Mouse (Mus musculus) heart, adult 10 weeks (tissue): Measurements from ENCODE around the gene Olfr1411. TPM values are rescaled to one million over a fixed set of nuclear protein-coding genes. Genes with fewer than 3 reads are reported as not detected.

Experiments
- polyA plus RNA-seq: library from polyadenylated mRNA; stranded (reverse); fragments of 350-450 nt; fragmentation: Illumina TruSeq; extraction: RNeasy Lipid Tissue Mini Kit (QIAGEN cat#74804); gene quantifications from one replicate; pipeline ENCODE4 v1.2.3, GENCODE M21; 2014; ENCODE audit warnings: low read depth, low replicate concordance

Olfr1411 gene
- not detected for polyA plus RNA-seq

DNA sequence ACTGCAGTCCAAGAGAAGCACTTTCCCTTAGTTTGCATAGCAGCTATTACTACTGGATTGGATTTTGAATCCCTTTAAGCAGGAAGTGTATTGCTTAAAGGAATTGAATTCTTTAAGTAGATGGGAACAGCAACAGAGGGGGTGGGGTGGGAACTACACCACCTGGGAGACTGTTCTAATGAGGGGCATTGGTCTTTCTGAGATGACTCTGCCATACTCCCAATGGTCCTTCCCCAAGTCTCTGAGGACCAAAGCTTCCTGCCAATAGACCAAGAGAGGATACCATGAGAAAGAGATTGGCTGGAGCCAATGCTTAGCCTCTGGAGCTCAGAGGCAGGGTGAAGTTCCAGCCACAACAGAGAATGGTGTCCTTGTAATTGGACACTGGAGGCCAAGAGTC lies at the start of gene Olfr1411:
TSS of gene Olfr1411 (plus strand) at position 301 of the 400 bp plus-strand sequence.

DNA sequence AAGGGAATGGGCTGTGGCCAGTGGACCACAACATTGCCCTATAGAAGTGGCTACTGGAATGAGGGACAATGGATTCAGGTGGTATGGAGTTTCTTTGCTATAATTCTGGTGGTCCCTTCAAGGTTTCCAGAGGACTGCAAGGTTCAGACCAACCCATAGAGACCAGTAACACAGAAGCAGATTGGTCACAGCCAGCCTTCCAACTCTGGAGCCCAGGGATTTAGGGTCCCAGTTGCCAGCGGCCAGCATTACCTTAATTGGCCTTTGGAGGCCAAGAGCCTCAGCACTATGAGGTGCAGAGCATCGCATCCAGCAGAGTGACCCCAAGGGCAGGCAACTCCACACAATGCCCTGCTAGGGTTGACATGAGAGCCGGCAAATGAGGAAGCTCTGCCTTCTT lies 23.2 kb upstream of the Olfr1411 start, which contains the start of gene Olfr1413:
TSS of gene Olfr1413 (plus strand) at position 301 of the 400 bp plus-strand sequence.

DNA sequence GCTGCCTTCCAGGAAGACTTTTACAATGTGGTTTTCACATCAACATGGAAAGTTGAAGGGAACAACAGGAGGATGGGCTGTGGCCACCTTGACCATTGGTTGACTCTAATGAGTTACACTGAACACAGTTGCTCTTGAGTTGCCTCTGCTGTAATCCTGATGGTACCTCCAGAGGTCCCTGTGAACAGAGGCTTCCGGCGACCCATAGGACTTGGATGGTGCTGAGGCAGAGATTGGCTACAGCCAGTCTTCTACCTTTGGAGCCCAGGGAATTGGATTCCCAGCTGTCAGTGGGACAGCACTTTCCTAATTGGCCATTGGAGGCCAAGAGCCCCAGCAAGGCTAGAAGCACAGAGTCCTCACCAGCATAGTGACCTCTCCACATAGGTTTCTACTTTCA lies 8.7 kb upstream of the Olfr1411 start, which contains the start of gene Olfr1412:
TSS of gene Olfr1412 (plus strand) at position 301 of the 400 bp plus-strand sequence.

DNA sequence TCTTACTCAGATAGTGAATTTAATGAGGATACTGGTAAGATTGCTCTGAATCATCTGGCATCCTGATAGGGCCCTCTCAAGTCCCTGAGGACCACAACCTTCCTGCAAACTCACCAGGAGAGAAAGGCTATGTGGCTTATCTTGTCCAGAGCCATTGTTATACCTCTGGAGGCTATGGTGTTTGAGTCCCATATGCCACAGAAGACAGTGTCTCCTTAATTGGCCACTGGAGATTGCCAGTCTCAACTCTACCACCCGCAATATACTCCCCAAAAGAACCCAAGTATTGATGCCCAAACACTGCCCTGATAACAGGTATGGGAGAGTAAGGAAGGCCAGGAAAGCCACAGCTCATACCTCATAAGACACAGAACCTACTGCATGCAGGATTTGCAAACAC lies 11.3 kb downstream of the Olfr1411 start, which contains the start of gene Olfr1410:
TSS of gene Olfr1410 (plus strand) at position 301 of the 400 bp plus-strand sequence.

DNA sequence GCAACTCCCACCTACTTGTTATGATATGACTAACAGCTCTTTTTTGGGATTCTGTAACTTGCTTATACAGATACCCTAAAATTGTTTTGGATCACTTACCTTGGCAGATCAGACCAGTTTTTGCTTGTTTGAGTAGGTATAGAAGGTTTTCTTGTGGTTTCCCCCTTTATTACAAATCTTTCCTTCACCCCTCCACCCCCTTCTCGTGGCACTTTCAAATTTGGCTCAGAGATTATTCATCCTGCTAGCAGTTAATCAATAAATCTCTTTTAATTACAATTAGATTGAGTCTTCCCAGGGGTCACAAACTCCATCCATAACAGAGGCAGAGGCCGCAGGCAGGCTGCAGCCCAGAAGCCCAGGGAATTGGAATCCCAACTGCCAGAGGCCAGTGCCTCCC lies 23.3 kb downstream of the Olfr1411 start, which contains the start of gene Olfr12:
TSS of gene Olfr12 (plus strand) at position 301 of the 400 bp plus-strand sequence.

DNA sequence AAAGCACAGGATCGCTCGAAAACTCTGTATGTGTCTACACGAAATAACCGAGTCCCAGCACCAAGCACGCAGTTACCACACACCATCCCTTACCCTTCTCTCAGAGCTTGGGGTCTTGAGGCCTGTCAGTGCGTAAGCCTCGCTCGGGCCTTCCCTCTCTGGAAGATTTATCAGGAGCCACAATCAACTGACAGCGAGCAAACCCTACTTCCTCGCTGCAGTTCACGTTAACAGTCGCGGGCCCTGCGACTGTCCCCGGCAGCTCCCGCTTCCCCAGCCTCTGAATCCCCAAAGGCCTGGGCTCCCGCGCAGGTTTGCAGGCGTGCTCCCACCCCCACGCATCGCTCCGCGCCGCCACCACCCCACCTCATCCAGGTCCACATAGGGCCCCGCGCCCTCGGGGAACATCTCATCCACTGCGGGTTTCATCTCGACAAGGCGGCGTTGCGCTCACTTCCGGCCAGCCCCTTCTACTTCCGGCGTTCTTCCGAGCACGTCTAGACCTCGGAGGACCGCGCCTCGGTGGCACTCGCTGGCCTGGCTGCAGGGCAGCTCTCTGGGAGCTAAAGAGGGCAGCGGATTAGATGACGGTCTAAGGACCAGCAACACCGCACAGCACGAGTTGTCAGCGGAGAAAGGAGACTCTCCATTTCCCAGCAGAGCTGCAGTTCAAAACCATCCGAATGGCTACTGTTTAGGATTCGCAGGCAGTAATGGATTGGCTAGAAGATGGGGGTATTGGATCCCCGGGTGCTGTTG lies 47.5 kb downstream of the Olfr1411 start, which contains the start of gene Cops9:
TSS of gene Cops9 (minus strand) at position 472 of the 759 bp plus-strand sequence.

Other genes with a start within 250 kb of the Olfr1411 start
- gene Ndufa10, start 120.6 kb upstream of the Olfr1411 start, polyA plus RNA-seq, result 627 TPM
- not detected for gene Olfr1416, start 109.3 kb upstream of the Olfr1411 start, polyA plus RNA-seq
- not detected for gene Olfr1415, start 98.3 kb upstream of the Olfr1411 start, polyA plus RNA-seq
- gene Olfr1414, start 75.8 kb upstream of the Olfr1411 start, polyA plus RNA-seq, result not detected
- gene Olfr1413, start 23.1 kb upstream of the Olfr1411 start, polyA plus RNA-seq, result not detected
- gene Olfr1412, start 8.6 kb upstream of the Olfr1411 start, polyA plus RNA-seq, result not detected
- not detected for gene Olfr1410, start 11.4 kb downstream of the Olfr1411 start, polyA plus RNA-seq
- not detected for gene Olfr12, start 23.4 kb downstream of the Olfr1411 start, polyA plus RNA-seq
- gene Cops9, start 47.6 kb downstream of the Olfr1411 start, polyA plus RNA-seq, result 242 TPM
- not detected for gene Otos, start 54.4 kb downstream of the Olfr1411 start, polyA plus RNA-seq
- 220 TPM for gene Gpc1, start 237.2 kb downstream of the Olfr1411 start, polyA plus RNA-seq